Mouse (Mus musculus): ENCODE data around the gene Xxylt1. TPM values are rescaled to one million over a fixed set of nuclear protein-coding genes. Genes with fewer than 3 reads are reported as not detected.

Gene Xxylt1
- polyA plus RNA-seq, 1 experiment from 2014 or later, result 26.8 TPM

DNA sequence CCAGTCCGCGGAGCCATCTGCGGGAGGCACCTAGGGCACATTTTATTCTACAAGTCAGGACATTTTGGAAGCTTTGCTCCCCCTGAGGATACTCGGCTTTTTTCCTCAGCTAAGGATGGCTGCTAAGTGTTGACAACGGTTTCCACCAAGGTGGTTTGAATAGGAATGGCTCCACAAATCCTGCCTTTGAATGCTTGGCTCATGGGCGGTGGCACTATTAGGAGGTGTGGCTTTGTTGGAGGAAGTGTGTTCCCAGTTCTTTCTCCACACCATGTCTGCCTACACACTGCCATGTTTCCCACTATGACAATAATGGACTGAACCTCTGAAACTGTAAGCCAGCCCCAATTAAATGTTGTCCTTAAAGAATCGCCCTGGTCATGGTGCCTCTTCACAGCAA lies 55.7 kb downstream of the Xxylt1 start:
- H3K9ac ChIP-seq, result no peak overlapping the region

DNA sequence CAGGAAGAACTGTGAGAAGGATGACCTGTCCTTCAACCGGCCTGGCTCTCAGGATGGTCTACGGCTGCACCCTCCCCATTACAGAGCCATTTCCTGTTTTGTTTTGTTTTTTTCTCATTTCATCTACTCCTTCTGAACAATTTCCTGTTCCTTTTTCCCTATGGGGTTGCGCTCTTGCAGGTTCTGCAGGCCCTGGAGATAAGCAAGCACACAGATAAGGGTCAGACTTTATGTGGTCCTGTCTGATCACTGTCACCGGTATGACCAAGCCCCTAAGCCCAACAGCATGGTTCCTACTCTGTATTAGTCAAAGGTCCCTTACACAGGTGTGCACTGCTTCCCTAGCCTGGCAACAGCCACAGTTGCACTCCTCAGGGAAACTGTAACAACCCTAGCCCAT lies 56.2 kb downstream of the Xxylt1 start:
- no peaks in the 10 kb centered on the region for H3K27me3 ChIP-seq (ENCODE audit: insufficient read depth, low read length)
- no peak for ATAC-seq (ENCODE audit: insufficient read depth)
- no peak for TF ChIP-seq CTCF (IDR thresholded peaks at IDR 0.05; ENCODE audit: low read depth)
- no peaks in the 10 kb centered on the region for H3K9me3 ChIP-seq (ENCODE audit: low read depth, low read length)
- H3K36me3 ChIP-seq (ENCODE audit: insufficient read depth), result no peaks in the 10 kb centered on the region
- H3K4me3 ChIP-seq (ENCODE audit: low read depth, low read length), result no peak overlapping the region
- H3K27ac ChIP-seq (ENCODE audit: low read depth), result no peak overlapping the region
- no peak overlapping the region for H3K9ac ChIP-seq
- no peak for DNase-seq
- H3K4me2 ChIP-seq, result no peak overlapping the region
- 72% methylated on average over 4 of the region's 4 CpGs for WGBS
- no peaks in the 10 kb centered on the region for H3K4me1 ChIP-seq (ENCODE audit: insufficient read depth)

More for the DNA sequence above, 55.7 kb downstream of the Xxylt1 start:
- ATAC-seq (ENCODE audit: insufficient read depth) (no peak), DNase-seq (no peak)
- no peak for TF ChIP-seq CTCF (IDR thresholded peaks at IDR 0.05; ENCODE audit: low read depth)
- Histone ChIP-seq H3K36me3 (ENCODE audit: insufficient read depth) (no peaks in the 10 kb centered on the region), H3K9me3 (ENCODE audit: low read depth, low read length) (no peaks in the 10 kb centered on the region), H3K4me1 (ENCODE audit: insufficient read depth) (no peaks in the 10 kb centered on the region), H3K27me3 (ENCODE audit: insufficient read depth, low read length) (no peaks in the 10 kb centered on the region), H3K4me2 (no peak overlapping the region), H3K4me3 (ENCODE audit: low read depth, low read length) (no peak overlapping the region), H3K27ac (ENCODE audit: low read depth) (no peak overlapping the region)
- 85% methylated on average over 7 of the region's 7 CpGs for WGBS

DNA sequence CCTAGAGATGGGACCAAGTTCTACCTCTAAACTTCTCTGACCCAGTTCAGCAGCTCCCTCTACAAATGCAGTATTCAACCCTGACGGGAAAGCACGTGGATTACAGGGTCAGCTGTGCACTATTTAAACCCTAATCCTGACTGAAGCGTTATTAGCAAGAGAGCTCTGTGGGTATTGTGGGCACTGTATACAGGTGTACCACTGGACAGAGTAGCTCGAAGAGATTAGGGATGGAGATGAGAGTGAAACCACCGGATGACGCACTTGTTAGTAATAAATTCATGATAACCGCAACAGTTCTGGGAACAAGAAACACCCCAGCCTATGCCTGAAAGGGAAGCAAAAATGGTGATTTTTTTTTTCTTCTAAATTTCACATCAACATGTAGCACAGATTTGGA lies 57.0 kb downstream of the Xxylt1 start:
- H3K4me3 ChIP-seq (ENCODE audit: low read depth, low read length), result no peak overlapping the region
- 88% methylated on average over 7 of the region's 7 CpGs for WGBS
- TF ChIP-seq CTCF (IDR thresholded peaks at IDR 0.05; ENCODE audit: low read depth), result no peak
- no peaks in the 10 kb centered on the region for H3K27me3 ChIP-seq (ENCODE audit: insufficient read depth, low read length)
- H3K9me3 ChIP-seq (ENCODE audit: low read depth, low read length), result no peaks in the 10 kb centered on the region
- no peak for DNase-seq
- no peak overlapping the region for H3K27ac ChIP-seq (ENCODE audit: low read depth)
- no peak overlapping the region for H3K4me2 ChIP-seq
- H3K9ac ChIP-seq, result no peak overlapping the region
- ATAC-seq (ENCODE audit: insufficient read depth), result no peak
- H3K4me1 ChIP-seq (ENCODE audit: insufficient read depth), result no peaks in the 10 kb centered on the region
- H3K36me3 ChIP-seq (ENCODE audit: insufficient read depth), result no peaks in the 10 kb centered on the region

DNA sequence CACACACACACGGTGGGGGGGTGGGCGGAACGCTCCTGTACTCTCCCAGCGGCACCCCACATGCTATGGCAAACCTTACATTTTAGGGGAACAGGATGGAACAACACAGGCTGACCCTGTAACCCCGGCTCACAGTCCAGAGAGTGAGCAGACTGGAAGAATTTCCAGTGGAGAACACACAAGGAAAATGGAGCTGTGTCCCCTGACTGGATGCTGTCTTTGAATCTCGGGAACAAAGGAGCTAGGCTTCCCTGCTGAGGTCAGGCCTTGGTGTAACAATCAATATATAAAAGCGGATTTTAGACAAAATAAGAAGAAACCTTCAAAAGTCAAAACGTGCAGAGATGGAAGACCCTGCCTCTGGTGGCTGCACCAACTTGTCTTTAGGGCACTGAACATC lies 57.4 kb downstream of the Xxylt1 start:
- H3K36me3 ChIP-seq (ENCODE audit: insufficient read depth), result no peaks in the 10 kb centered on the region
- H3K4me3 ChIP-seq (ENCODE audit: low read depth, low read length), result no peak overlapping the region
- H3K27me3 ChIP-seq (ENCODE audit: insufficient read depth, low read length), result no peaks in the 10 kb centered on the region
- no peak for ATAC-seq (ENCODE audit: insufficient read depth)
- H3K27ac ChIP-seq (ENCODE audit: low read depth), result no peak overlapping the region
- no peak overlapping the region for H3K4me2 ChIP-seq
- no peak for TF ChIP-seq CTCF (IDR thresholded peaks at IDR 0.05; ENCODE audit: low read depth)
- H3K9me3 ChIP-seq (ENCODE audit: low read depth, low read length), result no peaks in the 10 kb centered on the region
- H3K4me1 ChIP-seq (ENCODE audit: insufficient read depth), result no peaks in the 10 kb centered on the region
- WGBS, result 91% methylated on average over 8 of the region's 8 CpGs
- no peak for DNase-seq
- H3K9ac ChIP-seq, result no peak overlapping the region

DNA sequence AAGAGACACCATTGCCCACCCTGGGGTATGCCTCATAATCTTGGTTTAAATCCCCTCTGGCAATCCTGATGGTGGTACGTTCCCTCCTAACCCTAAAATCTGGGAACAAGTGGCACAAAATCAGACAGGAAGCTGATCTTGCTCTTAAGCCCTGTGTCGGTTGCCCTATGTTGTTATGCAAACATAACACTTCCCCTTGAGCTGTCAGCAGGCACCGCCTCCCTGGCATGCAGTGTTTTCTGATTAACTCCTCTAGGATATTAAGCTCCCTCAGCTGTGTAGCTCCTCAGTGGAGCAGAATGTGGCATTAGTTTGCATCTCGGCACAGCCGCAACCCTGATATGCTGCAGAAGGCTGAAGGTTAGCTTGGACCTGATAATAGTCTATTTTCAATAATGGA lies 58.9 kb downstream of the Xxylt1 start:
- Histone ChIP-seq H3K4me1 (ENCODE audit: insufficient read depth) (no peaks in the 10 kb centered on the region), H3K27ac (ENCODE audit: low read depth) (no peak overlapping the region), H3K4me3 (ENCODE audit: low read depth, low read length) (no peak overlapping the region), H3K36me3 (ENCODE audit: insufficient read depth) (no peaks in the 10 kb centered on the region), H3K4me2 (no peak overlapping the region), H3K9me3 (ENCODE audit: low read depth, low read length) (no peaks in the 10 kb centered on the region), H3K27me3 (ENCODE audit: insufficient read depth, low read length) (no peaks in the 10 kb centered on the region), H3K9ac (no peak overlapping the region)
- ATAC-seq (ENCODE audit: insufficient read depth) (no peak), DNase-seq (peak; percentile 34)
- no peak for TF ChIP-seq CTCF (IDR thresholded peaks at IDR 0.05; ENCODE audit: low read depth)
- WGBS, result 56% methylated on average over 5 of the region's 5 CpGs

DNA sequence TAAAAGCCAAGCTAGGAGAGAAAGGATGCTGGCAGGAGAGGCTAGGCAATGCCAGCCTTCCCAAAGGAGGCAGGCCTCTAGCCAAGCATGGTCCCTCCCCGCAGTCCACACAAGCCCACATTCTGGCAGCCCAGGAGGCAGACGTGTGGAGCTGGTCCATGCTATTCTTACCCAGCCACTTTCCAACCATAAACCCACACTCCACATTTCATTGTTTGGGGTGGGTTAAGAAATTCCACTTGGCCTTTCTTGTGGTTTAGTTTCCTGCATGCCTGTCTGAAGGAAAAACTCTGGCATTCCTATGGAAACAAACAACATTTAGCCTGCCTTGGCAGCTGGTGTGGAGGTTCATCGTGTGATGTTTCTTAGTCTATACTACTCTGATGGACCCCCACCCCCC lies 61.7 kb downstream of the Xxylt1 start:
- no peak overlapping the region for H3K4me2 ChIP-seq
- no peak for DNase-seq
- H3K27ac ChIP-seq (ENCODE audit: low read depth), result no peak overlapping the region
- H3K4me1 ChIP-seq (ENCODE audit: insufficient read depth), result no peaks in the 10 kb centered on the region
- no peak overlapping the region for H3K4me3 ChIP-seq (ENCODE audit: low read depth, low read length)
- no peak for ATAC-seq (ENCODE audit: insufficient read depth)
- H3K9ac ChIP-seq, result no peak overlapping the region
- H3K9me3 ChIP-seq (ENCODE audit: low read depth, low read length), result no peaks in the 10 kb centered on the region
- H3K36me3 ChIP-seq (ENCODE audit: insufficient read depth), result no peaks in the 10 kb centered on the region
- TF ChIP-seq CTCF (IDR thresholded peaks at IDR 0.05; ENCODE audit: low read depth), result no peak
- 63% methylated on average over 3 of the region's 3 CpGs for WGBS
- H3K27me3 ChIP-seq (ENCODE audit: insufficient read depth, low read length), result no peaks in the 10 kb centered on the region

DNA sequence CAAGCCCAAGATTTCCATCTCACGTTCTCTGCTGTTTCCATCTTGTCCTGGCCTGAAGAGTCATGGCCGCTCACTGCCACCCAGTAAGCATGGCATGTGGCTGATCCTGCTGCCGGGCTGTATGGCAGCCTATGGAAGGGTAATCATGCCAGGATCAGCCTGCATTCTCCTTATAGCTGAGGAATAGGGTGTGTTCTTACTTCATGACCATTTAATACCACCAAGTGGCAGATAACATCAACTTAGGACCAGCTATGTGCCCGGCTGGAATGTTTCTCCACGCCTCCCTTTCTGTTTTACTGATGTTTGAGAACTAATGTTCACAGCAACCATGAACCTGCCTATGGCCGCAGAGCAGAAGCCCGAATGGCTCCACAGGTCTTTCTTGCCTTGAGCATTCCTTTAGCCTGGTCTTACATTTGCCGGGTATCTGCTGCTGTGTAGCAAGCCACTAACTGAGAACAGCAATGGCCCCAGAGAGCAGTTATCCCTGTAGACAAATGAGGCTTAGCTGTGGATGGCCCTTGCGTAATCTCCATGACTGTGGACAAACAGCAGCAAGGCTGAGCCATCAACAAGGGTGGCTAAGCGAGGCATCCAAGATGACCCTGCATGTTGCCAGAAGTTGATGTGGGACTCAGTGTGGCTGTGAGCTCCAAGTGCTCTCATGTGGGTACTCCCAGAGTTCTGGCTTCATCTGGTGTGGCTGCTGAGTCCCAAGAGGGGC lies 63.4 kb downstream of the Xxylt1 start:
- no peak for DNase-seq
- 91% methylated on average over 10 of the region's 10 CpGs for WGBS
- no peak for ATAC-seq (ENCODE audit: insufficient read depth)
- Histone ChIP-seq H3K4me3 (ENCODE audit: low read depth, low read length) (no peak overlapping the region), H3K27ac (ENCODE audit: low read depth) (no peak overlapping the region), H3K9ac (no peak overlapping the region), H3K36me3 (ENCODE audit: insufficient read depth) (no peaks in the 10 kb centered on the region), H3K9me3 (ENCODE audit: low read depth, low read length) (no peaks in the 10 kb centered on the region), H3K4me1 (ENCODE audit: insufficient read depth) (no peaks in the 10 kb centered on the region), H3K27me3 (ENCODE audit: insufficient read depth, low read length) (no peaks in the 10 kb centered on the region), H3K4me2 (no peak overlapping the region)
- no peak for TF ChIP-seq CTCF (IDR thresholded peaks at IDR 0.05; ENCODE audit: low read depth)

Data from lung, embryonic 14.5 days (tissue).